Mouse (Mus musculus) MEL (cell line): ENCODE results near the gene Fermt3. TPM values are rescaled to one million over a fixed set of nuclear protein-coding genes. Genes with fewer than 3 reads are reported as not detected.

Experiments
- DNase-seq: peaks from one replicate; pipeline ENCODE4 v3.0.0; 2011; ENCODE audit warnings: low read depth, low spot score
- H3K27ac ChIP-seq: 2 replicates; pipeline ENCODE4 v1.5.1; 2012; ENCODE audit warnings: low read depth, mild to moderate bottlenecking, control low read depth, low read length, moderate library complexity; ENCODE audit not compliant: control insufficient read depth
- H3K27me3 ChIP-seq, 2 experiments: fragments of 150-350 bp in 1 of 2; sonication (generic) in 1 of 2; 2 replicates each; pipeline ENCODE4 v1.6.1; 2012; ENCODE audit warnings: low read length in 2 of 2, mild to moderate bottlenecking in 2 of 2, improper control_type of control experiment in 1 of 2, moderate library complexity in 1 of 2; ENCODE audit not compliant: insufficient read depth in 2 of 2, control insufficient read depth in 1 of 2
- H3K36me3 ChIP-seq, 2 experiments: 2 replicates each; pipeline ENCODE4 v1.6.1; 2012 to 2014; ENCODE audit warnings: low read length in 2 of 2, improper control_type of control experiment in 1 of 2, inconsistent platforms in 1 of 2, mild to moderate bottlenecking in 1 of 2; ENCODE audit not compliant: insufficient read depth in 2 of 2, control insufficient read depth in 1 of 2
- H3K4me1 ChIP-seq, 2 experiments: fragments of 150-350 bp in 1 of 2; sonication (generic) in 1 of 2; 2 replicates each; pipeline ENCODE4 v1.6.1; 2012; ENCODE audit warnings: low read length in 2 of 2, improper control_type of control experiment in 1 of 2, mild to moderate bottlenecking in 1 of 2; ENCODE audit not compliant: insufficient read depth in 2 of 2, control insufficient read depth in 1 of 2
- H3K4me3 ChIP-seq, 2 experiments: fragments of 150-350 bp in 1 of 2; sonication (generic) in 1 of 2; 2 replicates each; pipeline ENCODE4 v1.5.1; 2012; ENCODE audit warnings: low read depth in 2 of 2, low read length in 2 of 2, mild to moderate bottlenecking in 2 of 2, moderate library complexity in 2 of 2, control low read depth in 1 of 2, improper control_type of control experiment in 1 of 2; ENCODE audit not compliant: control insufficient read depth in 1 of 2, insufficient read depth in 1 of 2
- H3K79me2 ChIP-seq: 2 replicates; pipeline ENCODE4 v1.6.1; 2012; ENCODE audit warnings: mild to moderate bottlenecking, low read length, moderate library complexity; ENCODE audit not compliant: control insufficient read depth, poor library complexity, insufficient read depth
- H3K9ac ChIP-seq: 2 replicates; pipeline ENCODE4 v1.6.1; 2012; ENCODE audit warnings: low read depth, mild to moderate bottlenecking, control low read depth, low read length, moderate library complexity; ENCODE audit not compliant: control insufficient read depth, poor library complexity, severe bottlenecking
- H3K9me3 ChIP-seq: fragments of 150-350 bp; sonication (generic); replicated peaks from 2 replicates; pipeline ENCODE4 v1.6.1; 2012; ENCODE audit warnings: mild to moderate bottlenecking, low read length, improper control_type of control experiment, moderate library complexity; ENCODE audit not compliant: insufficient read depth
- BHLHE40 ChIP-seq: IDR thresholded peaks from 2 replicates; pipeline ENCODE4 v1.6.1; 2012; ENCODE audit warnings: low read depth, mild to moderate bottlenecking, inconsistent platforms, low read length, improper control_type of control experiment, borderline replicate concordance
- CHD1 ChIP-seq: IDR thresholded peaks from 2 replicates; pipeline ENCODE4 v1.6.1; 2012; ENCODE audit warnings: low read depth, mild to moderate bottlenecking, inconsistent platforms, low read length, improper control_type of control experiment
- CHD2 ChIP-seq: IDR thresholded peaks from 2 replicates; pipeline ENCODE4 v1.6.1; 2011; ENCODE audit warnings: low read length, improper control_type of control experiment
- E2F4 ChIP-seq: IDR thresholded peaks from 2 replicates; pipeline ENCODE4 v1.6.1; 2011; ENCODE audit warnings: low read depth, low read length, improper control_type of control experiment, borderline replicate concordance
- GABPA ChIP-seq: IDR thresholded peaks from 2 replicates; pipeline ENCODE4 v1.6.1; 2012; ENCODE audit warnings: low read depth, mild to moderate bottlenecking, inconsistent platforms, low read length, improper control_type of control experiment, moderate library complexity
- HCFC1 ChIP-seq: IDR thresholded peaks from 2 replicates; pipeline ENCODE4 v1.6.1; 2012; ENCODE audit warnings: low read depth, mild to moderate bottlenecking, inconsistent platforms, low read length, improper control_type of control experiment, moderate library complexity
- MAZ ChIP-seq: IDR thresholded peaks from 2 replicates; pipeline ENCODE4 v1.6.1; 2012; ENCODE audit warnings: low read depth, mild to moderate bottlenecking, inconsistent platforms, low read length, improper control_type of control experiment
- MEF2A ChIP-seq: IDR thresholded peaks from 2 replicates; pipeline ENCODE4 v1.6.1; 2014; ENCODE audit warnings: low read depth, mild to moderate bottlenecking, inconsistent platforms, low read length, improper control_type of control experiment; ENCODE audit not compliant: poor library complexity, insufficient replicate concordance, severe bottlenecking; ENCODE audit errors: extremely low read depth
- POLR2AphosphoS5 ChIP-seq: IDR thresholded peaks from 2 replicates; pipeline ENCODE4 v1.6.1; 2012; ENCODE audit warnings: low read depth, borderline replicate concordance, mild to moderate bottlenecking, inconsistent platforms, low read length, moderate library complexity, mixed read lengths
- RCOR1 ChIP-seq: IDR thresholded peaks from 2 replicates; pipeline ENCODE4 v1.6.1; 2012; ENCODE audit warnings: low read depth, mild to moderate bottlenecking, inconsistent platforms, low read length, improper control_type of control experiment
- TCF12 ChIP-seq: IDR thresholded peaks from 2 replicates; pipeline ENCODE4 v1.6.1; 2014; ENCODE audit warnings: low read depth, mild to moderate bottlenecking, inconsistent platforms, low read length, improper control_type of control experiment, moderate library complexity
- USF2 ChIP-seq, 2 experiments: IDR thresholded peaks; 2 replicates each; pipeline ENCODE4 v1.6.1; 2011 to 2012; ENCODE audit warnings: improper control_type of control experiment in 2 of 2, low read length in 2 of 2, borderline replicate concordance in 1 of 2, inconsistent platforms in 1 of 2, low read depth in 1 of 2, mild to moderate bottlenecking in 1 of 2; ENCODE audit not compliant: insufficient read depth in 1 of 2
- ZKSCAN1 ChIP-seq: IDR thresholded peaks from 2 replicates; pipeline ENCODE4 v1.6.1; 2012; ENCODE audit warnings: low read depth, mild to moderate bottlenecking, inconsistent platforms, low read length, improper control_type of control experiment, moderate library complexity
- ZMIZ1 ChIP-seq: IDR thresholded peaks from 2 replicates; pipeline ENCODE4 v1.6.1; 2012; ENCODE audit warnings: low read depth, mild to moderate bottlenecking, inconsistent platforms, low read length, improper control_type of control experiment, moderate library complexity
- polyA plus RNA-seq, 2 experiments: library from polyadenylated mRNA; stranded (reverse) in 1 of 2; unstranded in 1 of 2; fragments of >175 nt in 1 of 2; fragments of >200 nt in 1 of 2; gene quantifications; 2 replicates each; pipeline versions ENCODE4 v1.2.1 to v1.2.4; 2012; ENCODE audit warnings: low replicate concordance in 2 of 2, low read depth in 1 of 2; ENCODE audit not compliant: insufficient read length in 2 of 2, insufficient read depth in 1 of 2, missing spikeins in 1 of 2
- total RNA-seq: library from RNA; depleted of rRNA; stranded (reverse); fragments of 300-350 nt; gene quantifications from 2 replicates; pipeline ENCODE4 v1.2.3, GENCODE M21; 2012

Gene Fermt3
- total and polyA plus RNA-seq, 3 experiments, result 244 to 329 (median 327) TPM

DNA sequence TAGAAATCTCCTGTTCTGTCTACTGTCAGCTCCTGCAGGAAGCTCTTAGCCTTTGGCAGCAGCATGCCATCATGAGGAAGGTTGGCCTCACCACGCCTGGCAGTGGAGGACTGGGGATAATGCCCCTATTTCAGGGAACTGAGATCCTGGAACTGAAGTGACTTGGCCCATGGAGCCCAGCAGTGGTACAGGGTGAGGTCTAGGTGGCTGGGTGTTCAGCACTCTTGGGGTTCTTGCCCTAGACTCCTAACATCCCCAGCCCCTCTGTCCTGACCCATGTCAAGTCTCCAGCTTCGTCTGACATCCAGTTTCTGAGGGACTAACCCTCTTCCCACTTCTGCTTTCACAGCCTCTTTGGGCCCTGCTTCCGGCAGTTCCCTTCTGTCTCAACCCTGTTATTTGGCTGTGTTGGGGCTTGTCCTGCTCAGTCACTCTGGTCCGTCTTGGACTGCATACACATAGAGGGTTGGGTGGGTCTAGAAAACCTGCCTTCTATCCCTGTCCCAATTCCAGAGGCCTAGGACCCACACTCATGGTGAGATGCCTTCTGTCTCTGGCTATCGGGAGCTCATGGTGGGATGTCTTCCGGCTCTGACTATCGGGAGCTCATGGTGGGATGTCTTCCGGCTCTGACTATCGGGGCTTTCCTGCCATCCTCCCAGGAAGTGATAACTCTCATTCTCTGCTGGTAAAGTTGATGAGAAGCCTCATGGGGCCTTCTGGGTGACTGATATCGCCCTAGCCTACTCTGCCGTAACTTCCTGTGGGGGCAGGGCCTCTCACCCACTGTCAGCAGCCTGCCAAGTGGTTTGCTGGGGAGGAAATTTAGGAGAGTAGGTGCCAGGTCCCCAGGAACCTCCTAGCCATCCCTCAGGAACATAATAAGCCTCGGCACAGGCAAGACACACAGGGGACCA lies 1.5 kb downstream of the Fermt3 start (continued):
- no peak for TF ChIP-seq MEF2A
- TF ChIP-seq HCFC1, result peak; percentile 78
- no peak for TF ChIP-seq E2F4
- TF ChIP-seq ZMIZ1, result peak; percentile 89
- no peak for TF ChIP-seq BHLHE40
- TF ChIP-seq TCF12, result peak; percentile 97
- no peak for TF ChIP-seq POLR2AphosphoS5
- no peak for TF ChIP-seq GABPA
- TF ChIP-seq USF2 (IDR thresholded peaks at IDR 0.05; ENCODE audit: borderline replicate concordance in 1 of 2, insufficient read depth in 1 of 2, low read depth in 1 of 2, low read length in 2 of 2), result no peak
- peak; percentile 56; the same call in 1 of the 2 replicates for TF ChIP-seq CHD2

DNA sequence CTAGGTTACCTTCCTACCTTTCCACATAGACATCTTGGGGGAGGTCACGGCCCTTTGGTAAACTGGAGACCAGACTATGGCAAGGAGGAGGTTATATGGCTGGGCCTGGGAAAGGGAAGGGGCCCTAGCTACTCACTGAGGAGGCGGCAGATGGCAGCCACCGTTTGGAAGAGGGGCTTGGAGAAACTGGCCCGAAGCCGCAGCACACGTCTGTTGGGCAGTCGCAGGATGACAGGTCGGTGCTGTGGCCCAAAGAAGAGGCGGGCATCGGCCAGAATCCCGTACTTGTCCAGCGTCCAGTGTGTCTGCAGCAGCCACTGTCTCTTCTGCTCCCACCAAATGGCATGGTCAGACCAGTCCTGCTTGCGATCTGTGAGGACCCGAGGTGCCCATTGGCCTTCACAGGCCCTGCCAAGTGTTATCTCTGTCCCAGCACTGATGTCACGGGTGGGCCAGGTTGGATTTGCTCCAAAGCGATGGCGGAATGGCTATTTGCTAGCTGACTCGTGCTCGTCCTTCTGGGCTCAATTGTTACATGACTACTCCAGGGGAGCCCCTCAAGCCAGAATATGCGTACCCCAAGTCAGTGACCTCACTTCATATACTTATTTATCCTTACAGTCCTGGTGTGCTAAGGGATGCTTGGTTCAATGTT lies 4.7 kb downstream of the Fermt3 start:
- TF ChIP-seq CHD1, result no peak
- TF ChIP-seq MEF2A, result no peak
- TF ChIP-seq ZKSCAN1, result no peak
- TF ChIP-seq MAZ, result no peak
- no peak for TF ChIP-seq GABPA
- TF ChIP-seq ZMIZ1, result no peak
- no peak for TF ChIP-seq RCOR1
- DNase-seq, result no peak
- Histone ChIP-seq H3K9ac (no peak overlapping the region), H3K27me3 (no peaks in the 10 kb centered on the region), H3K9me3 (no peaks in the 10 kb centered on the region), H3K4me3 (no peak overlapping the region), H3K4me1 (peaks cover 4 to 18% of the 10 kb centered on the region in 2 experiments), H3K79me2 (peaks cover 27% of the 10 kb centered on the region), H3K27ac (no peak overlapping the region), H3K36me3 (peaks cover 12 to 20% of the 10 kb centered on the region in 2 experiments)
